Mouse (Mus musculus): Measurements from ENCODE around the gene Ndufb4. TPM values are rescaled to one million over a fixed set of nuclear protein-coding genes. Genes with fewer than 3 reads are reported as not detected.

Gene Ndufb4
- polyA plus RNA-seq, 1 experiment = 109 TPM

GRCm38 (mm10) chr16:37656796-37657195, 2.5 kb upstream of the Ndufb4 start:
- no peak overlapping the region for H3K27ac ChIP-seq (ENCODE audit: insufficient read depth, low read depth, low read length)
- H3K27me3 ChIP-seq (ENCODE audit: control insufficient read depth, insufficient read depth, low read length) = no peaks in the 10 kb centered on the region
- H3K36me3 ChIP-seq (ENCODE audit: control insufficient read depth, insufficient read depth, low read length) = no peaks in the 10 kb centered on the region
- no peak for TF ChIP-seq POLR2A (IDR thresholded peaks at IDR 0.05; ENCODE audit: low read depth, low read length)
- TF ChIP-seq CTCF (IDR thresholded peaks at IDR 0.05; ENCODE audit: extremely low read depth, insufficient read length, insufficient replicate concordance, low read depth, low read length) = no peak
- H3K4me1 ChIP-seq (ENCODE audit: control insufficient read depth, insufficient read depth, insufficient read length, low read length) = peaks cover 3% of the 10 kb centered on the region; the same call in 1 of the 2 replicates
- H3K4me3 ChIP-seq (ENCODE audit: low read depth, low read length) = no peak overlapping the region
- 88% methylated on average over 7 of the region's 7 CpGs for WGBS

- H3K4me1 ChIP-seq (ENCODE audit: control insufficient read depth, insufficient read depth, insufficient read length, low read length) = peaks cover 6% of the 10 kb centered on the region; the same call in 1 of the 2 replicates
- no peaks in the 10 kb centered on the region for H3K27me3 ChIP-seq (ENCODE audit: control insufficient read depth, insufficient read depth, low read length)
- H3K27ac ChIP-seq (ENCODE audit: insufficient read depth, low read depth, low read length) = no peak overlapping the region
- H3K4me3 ChIP-seq (ENCODE audit: low read depth, low read length) = no peak overlapping the region
- 75% methylated on average over 4 of the region's 4 CpGs for WGBS
- TF ChIP-seq CTCF (IDR thresholded peaks at IDR 0.05; ENCODE audit: extremely low read depth, insufficient read length, insufficient replicate concordance, low read depth, low read length) = no peak
- no peak for TF ChIP-seq POLR2A (IDR thresholded peaks at IDR 0.05; ENCODE audit: low read depth, low read length)
- no peaks in the 10 kb centered on the region for H3K36me3 ChIP-seq (ENCODE audit: control insufficient read depth, insufficient read depth, low read length)
These were observed 1.6 kb upstream of the Ndufb4 start for GRCm38 (mm10) chr16:37655756-37656347.

- TF ChIP-seq POLR2A (IDR thresholded peaks at IDR 0.05; ENCODE audit: low read depth, low read length) = no peak
- no peak for TF ChIP-seq CTCF (IDR thresholded peaks at IDR 0.05; ENCODE audit: extremely low read depth, insufficient read length, insufficient replicate concordance, low read depth, low read length)
- 61% methylated on average over 4 of the region's 4 CpGs for WGBS
- peak overlapping the region; percentile 18; the same call in 1 of the 2 replicates for H3K27ac ChIP-seq (ENCODE audit: insufficient read depth, low read depth, low read length)
These were observed 690 bp upstream of the Ndufb4 start for GRCm38 (mm10) chr16:37654831-37655455.

GRCm38 (mm10) chr16:37653058-37653457, 1.2 kb downstream of the Ndufb4 start:
- TF ChIP-seq CTCF (IDR thresholded peaks at IDR 0.05; ENCODE audit: extremely low read depth, insufficient read length, insufficient replicate concordance, low read depth, low read length) = no peak
- TF ChIP-seq POLR2A (IDR thresholded peaks at IDR 0.05; ENCODE audit: low read depth, low read length) = no peak
- H3K36me3 ChIP-seq (ENCODE audit: control insufficient read depth, insufficient read depth, low read length) = peaks cover 7% of the 10 kb centered on the region
- H3K4me3 ChIP-seq (ENCODE audit: low read depth, low read length) = no peak overlapping the region
- peaks cover 6% of the 10 kb centered on the region; the same call in 1 of the 2 replicates for H3K4me1 ChIP-seq (ENCODE audit: control insufficient read depth, insufficient read depth, insufficient read length, low read length)
- H3K27ac ChIP-seq (ENCODE audit: insufficient read depth, low read depth, low read length) = no peak overlapping the region
- no peaks in the 10 kb centered on the region for H3K27me3 ChIP-seq (ENCODE audit: control insufficient read depth, insufficient read depth, low read length)
- 68% methylated on average over 1 of the region's 1 CpGs for WGBS

More at GRCm38 (mm10) chr16:37654831-37655455, 690 bp upstream of the Ndufb4 start:
- Histone ChIP-seq H3K36me3 (ENCODE audit: control insufficient read depth, insufficient read depth, low read length) (no peaks in the 10 kb centered on the region), H3K4me1 (ENCODE audit: control insufficient read depth, insufficient read depth, insufficient read length, low read length) (peaks cover 6% of the 10 kb centered on the region; the same call in 1 of the 2 replicates), H3K4me3 (ENCODE audit: low read depth, low read length) (no peak overlapping the region), H3K27me3 (ENCODE audit: control insufficient read depth, insufficient read depth, low read length) (no peaks in the 10 kb centered on the region)

- no peak overlapping the region for H3K27ac ChIP-seq (ENCODE audit: insufficient read depth, low read depth, low read length)
- WGBS = 45% methylated on average over 5 of the region's 5 CpGs
These were observed 1.6 kb downstream of the Ndufb4 start for GRCm38 (mm10) chr16:37652654-37653053.

GRCm38 (mm10) chr16:37651467-37651866, 2.8 kb downstream of the Ndufb4 start:
- Histone ChIP-seq H3K4me3 (ENCODE audit: low read depth, low read length) (no peak overlapping the region), H3K4me1 (ENCODE audit: control insufficient read depth, insufficient read depth, insufficient read length, low read length) (peaks cover 6% of the 10 kb centered on the region; the same call in 1 of the 2 replicates), H3K27me3 (ENCODE audit: control insufficient read depth, insufficient read depth, low read length) (no peaks in the 10 kb centered on the region), H3K36me3 (ENCODE audit: control insufficient read depth, insufficient read depth, low read length) (peaks cover 18% of the 10 kb centered on the region), H3K27ac (ENCODE audit: insufficient read depth, low read depth, low read length) (no peak overlapping the region)
- WGBS = 56% methylated on average over 5 of the region's 5 CpGs
- TF ChIP-seq POLR2A (IDR thresholded peaks at IDR 0.05; ENCODE audit: low read depth, low read length) (no peak), CTCF (IDR thresholded peaks at IDR 0.05; ENCODE audit: extremely low read depth, insufficient read length, insufficient replicate concordance, low read depth, low read length) (no peak)

More at GRCm38 (mm10) chr16:37652654-37653053, 1.6 kb downstream of the Ndufb4 start:
- no peak for TF ChIP-seq CTCF (IDR thresholded peaks at IDR 0.05; ENCODE audit: extremely low read depth, insufficient read length, insufficient replicate concordance, low read depth, low read length)
- TF ChIP-seq POLR2A (IDR thresholded peaks at IDR 0.05; ENCODE audit: low read depth, low read length) = no peak
- H3K4me3 ChIP-seq (ENCODE audit: low read depth, low read length) = no peak overlapping the region
- H3K4me1 ChIP-seq (ENCODE audit: control insufficient read depth, insufficient read depth, insufficient read length, low read length) = peaks cover 6% of the 10 kb centered on the region; the same call in 1 of the 2 replicates
- H3K27me3 ChIP-seq (ENCODE audit: control insufficient read depth, insufficient read depth, low read length) = no peaks in the 10 kb centered on the region
- H3K36me3 ChIP-seq (ENCODE audit: control insufficient read depth, insufficient read depth, low read length) = peaks cover 9% of the 10 kb centered on the region

GRCm38 (mm10) chr16:37649068-37649467, 5.2 kb downstream of the Ndufb4 start:
- WGBS = 77% methylated on average over 5 of the region's 5 CpGs
- Histone ChIP-seq H3K27ac (ENCODE audit: insufficient read depth, low read depth, low read length) (no peak overlapping the region), H3K36me3 (ENCODE audit: control insufficient read depth, insufficient read depth, low read length) (peaks cover 29% of the 10 kb centered on the region), H3K27me3 (ENCODE audit: control insufficient read depth, insufficient read depth, low read length) (no peaks in the 10 kb centered on the region), H3K4me1 (ENCODE audit: control insufficient read depth, insufficient read depth, insufficient read length, low read length) (peaks cover 6% of the 10 kb centered on the region; the same call in 1 of the 2 replicates), H3K4me3 (ENCODE audit: low read depth, low read length) (no peak overlapping the region)
- TF ChIP-seq CTCF (IDR thresholded peaks at IDR 0.05; ENCODE audit: extremely low read depth, insufficient read length, insufficient replicate concordance, low read depth, low read length) (no peak), POLR2A (IDR thresholded peaks at IDR 0.05; ENCODE audit: low read depth, low read length) (no peak)
